Mouse (Mus musculus): ENCODE data around the gene Mylk3.

Gene Mylk3

GRCm38 (mm10) chr8:85386205-85386604 lies at the start of gene Mylk3:
TSS of gene Mylk3 (minus strand) at chr8:85386345.
- DNase-seq (ENCODE audit: low spot score in 2 of 2): no peak

- no peak for DNase-seq (ENCODE audit: low spot score in 2 of 2)
Observed at GRCm38 (mm10) chr8:85435736-85436135, 49.6 kb upstream of the Mylk3 start.

- no peak for DNase-seq (ENCODE audit: low spot score in 2 of 2)
Observed at GRCm38 (mm10) chr8:85434817-85435216, 48.7 kb upstream of the Mylk3 start.

GRCm38 (mm10) chr8:85433017-85433393 lies 46.9 kb upstream of the Mylk3 start:
- DNase-seq (ENCODE audit: low spot score in 2 of 2): no peak

GRCm38 (mm10) chr8:85432168-85433016 lies 46.2 kb upstream of the Mylk3 start, which contains the start of gene 4921524J17Rik:
TSS of gene 4921524J17Rik (minus strand) at chr8:85432833.
- DNase-seq (ENCODE audit: low spot score in 2 of 2): peak; percentile 90 to 96

- no peak for DNase-seq (ENCODE audit: low spot score in 2 of 2)
Observed at GRCm38 (mm10) chr8:85431281-85432167, 45.4 kb upstream of the Mylk3 start.

GRCm38 (mm10) chr8:85430801-85431200 lies 44.7 kb upstream of the Mylk3 start:
- DNase-seq (ENCODE audit: low spot score in 2 of 2): no peak

- no peak for DNase-seq (ENCODE audit: low spot score in 2 of 2)
Observed at GRCm38 (mm10) chr8:85429219-85429618, 43.1 kb upstream of the Mylk3 start.

- no peak for DNase-seq (ENCODE audit: low spot score in 2 of 2)
Observed at GRCm38 (mm10) chr8:85427026-85427425, 40.9 kb upstream of the Mylk3 start.

GRCm38 (mm10) chr8:85421329-85421728 lies 35.2 kb upstream of the Mylk3 start:
- DNase-seq (ENCODE audit: low spot score in 2 of 2): no peak

GRCm38 (mm10) chr8:85408526-85408925 lies 22.4 kb upstream of the Mylk3 start:
- DNase-seq (ENCODE audit: low spot score in 2 of 2): no peak

- peak; percentile 43 to 44 for DNase-seq (ENCODE audit: low spot score in 2 of 2)
Observed at GRCm38 (mm10) chr8:85408053-85408505, 21.9 kb upstream of the Mylk3 start.

GRCm38 (mm10) chr8:85405961-85406360 lies 19.8 kb upstream of the Mylk3 start:
- DNase-seq (ENCODE audit: low spot score in 2 of 2): no peak

GRCm38 (mm10) chr8:85405418-85405817 lies 19.3 kb upstream of the Mylk3 start:
- DNase-seq (ENCODE audit: low spot score in 2 of 2): no peak

- DNase-seq (ENCODE audit: low spot score in 2 of 2): no peak
Observed at GRCm38 (mm10) chr8:85398548-85398947, 12.4 kb upstream of the Mylk3 start.

- peak; percentile 10 to 14 for DNase-seq (ENCODE audit: low spot score in 2 of 2)
Observed at GRCm38 (mm10) chr8:85397508-85397907, 11.4 kb upstream of the Mylk3 start.

- DNase-seq (ENCODE audit: low spot score in 2 of 2): no peak
Observed at GRCm38 (mm10) chr8:85396432-85397079, 10.4 kb upstream of the Mylk3 start.

- no peak for DNase-seq (ENCODE audit: low spot score in 2 of 2)
Observed at GRCm38 (mm10) chr8:85395681-85396431, 9.7 kb upstream of the Mylk3 start.

- DNase-seq (ENCODE audit: low spot score in 2 of 2): no peak
Observed at GRCm38 (mm10) chr8:85395017-85395416, 8.9 kb upstream of the Mylk3 start.

GRCm38 (mm10) chr8:85393199-85393598 lies 7.1 kb upstream of the Mylk3 start:
- no peak for DNase-seq (ENCODE audit: low spot score in 2 of 2)

GRCm38 (mm10) chr8:85391438-85391837 lies 5.3 kb upstream of the Mylk3 start:
- no peak for DNase-seq (ENCODE audit: low spot score in 2 of 2)
